Mouse (Mus musculus): Measurements from ENCODE around the gene Gm11011. TPM values are rescaled to one million over a fixed set of nuclear protein-coding genes. Genes with fewer than 3 reads are reported as not detected.

The Gm11011 gene
- polyA plus RNA-seq, 1 experiment from 2014 or later, result not detected

GRCm38 (mm10) chr2:169632338-169633151 is 45.0 kb upstream of the Gm11011 start, which contains the start of gene Tshz2:
Gene Tshz2 (plus strand): TSS chr2:169633013.
- no peak; the same call in 1 of the 2 replicates for TF ChIP-seq CTCF (IDR thresholded peaks at IDR 0.05; ENCODE audit: low read depth)
- TF ChIP-seq EP300 (IDR thresholded peaks at IDR 0.05; ENCODE audit: low read depth), result no peak
- Histone ChIP-seq H3K4me2 (ENCODE audit: low read depth, low read length) (peak within 1 kb of the TSS; percentile 77), H3K9ac (replicated peaks) (peak within 1 kb of the TSS; percentile 73), H3K27ac (ENCODE audit: low read depth) (peak within 1 kb of the TSS; percentile 82), H3K4me1 (ENCODE audit: insufficient read depth) (peaks cover 2% of the 10 kb centered on the region; the same call in 1 of the 2 replicates), H3K9me3 (ENCODE audit: low read length) (no peaks in the 10 kb centered on the region), H3K27me3 (ENCODE audit: insufficient read depth, low read length) (peaks cover 11% of the 10 kb centered on the region; the same call in 1 of the 2 replicates), H3K4me3 (ENCODE audit: low read depth, low read length) (peak within 1 kb of the TSS; percentile 58), H3K36me3 (replicated peaks; ENCODE audit: insufficient read depth, low read length) (no peaks in the 10 kb centered on the region)
- DNase-seq, result peak; percentile 72
- WGBS (ENCODE audit: insufficient replicate concordance), result under 1% methylated on average over 22 of the region's 22 CpGs
- peak; percentile 91 for ATAC-seq

GRCm38 (mm10) chr2:169630070-169630469 is 42.5 kb upstream of the Gm11011 start:
- peaks cover 11% of the 10 kb centered on the region; the same call in 1 of the 2 replicates for H3K27me3 ChIP-seq (ENCODE audit: insufficient read depth, low read length)
- peaks cover 2% of the 10 kb centered on the region; the same call in 1 of the 2 replicates for H3K4me1 ChIP-seq (ENCODE audit: insufficient read depth)
- H3K4me2 ChIP-seq (ENCODE audit: low read depth, low read length), result no peak overlapping the region
- no peaks in the 10 kb centered on the region for H3K9me3 ChIP-seq (ENCODE audit: low read length)
- 76% methylated on average over 3 of the region's 3 CpGs for WGBS (ENCODE audit: insufficient replicate concordance)
- no peak for DNase-seq
- no peak for TF ChIP-seq CTCF (IDR thresholded peaks at IDR 0.05; ENCODE audit: low read depth)
- TF ChIP-seq EP300 (IDR thresholded peaks at IDR 0.05; ENCODE audit: low read depth), result no peak
- H3K9ac ChIP-seq (replicated peaks), result no peak overlapping the region
- ATAC-seq, result no peak
- H3K27ac ChIP-seq (ENCODE audit: low read depth), result no peak overlapping the region
- no peak overlapping the region for H3K4me3 ChIP-seq (ENCODE audit: low read depth, low read length)
- no peaks in the 10 kb centered on the region for H3K36me3 ChIP-seq (replicated peaks; ENCODE audit: insufficient read depth, low read length)

- no peak for DNase-seq
- Histone ChIP-seq H3K27ac (ENCODE audit: low read depth) (no peak overlapping the region), H3K4me1 (ENCODE audit: insufficient read depth) (no peaks in the 10 kb centered on the region), H3K36me3 (replicated peaks; ENCODE audit: insufficient read depth, low read length) (no peaks in the 10 kb centered on the region), H3K27me3 (ENCODE audit: insufficient read depth, low read length) (no peaks in the 10 kb centered on the region), H3K4me2 (ENCODE audit: low read depth, low read length) (peak overlapping the region; percentile 9; the same call in 1 of the 2 replicates), H3K9me3 (ENCODE audit: low read length) (no peaks in the 10 kb centered on the region), H3K4me3 (ENCODE audit: low read depth, low read length) (no peak overlapping the region), H3K9ac (replicated peaks) (no peak overlapping the region; the same call in 1 of the 2 replicates)
- no peak for ATAC-seq
- 33% methylated on average over 15 of the region's 15 CpGs for WGBS (ENCODE audit: insufficient replicate concordance)
- TF ChIP-seq EP300 (IDR thresholded peaks at IDR 0.05; ENCODE audit: low read depth) (no peak), CTCF (IDR thresholded peaks at IDR 0.05; ENCODE audit: low read depth) (peak; percentile 34)
Observed at GRCm38 (mm10) chr2:169621201-169621710, 33.7 kb upstream of the Gm11011 start.

- no peak for ATAC-seq
- no peaks in the 10 kb centered on the region for H3K4me1 ChIP-seq (ENCODE audit: insufficient read depth)
- H3K9ac ChIP-seq (replicated peaks), result no peak overlapping the region
- no peaks in the 10 kb centered on the region for H3K36me3 ChIP-seq (replicated peaks; ENCODE audit: insufficient read depth, low read length)
- TF ChIP-seq CTCF (IDR thresholded peaks at IDR 0.05; ENCODE audit: low read depth) (no peak), EP300 (IDR thresholded peaks at IDR 0.05; ENCODE audit: low read depth) (no peak)
- DNase-seq, result no peak
- H3K27me3 ChIP-seq (ENCODE audit: insufficient read depth, low read length), result no peaks in the 10 kb centered on the region
- H3K9me3 ChIP-seq (ENCODE audit: low read length), result no peaks in the 10 kb centered on the region
- 74% methylated on average over 6 of the region's 6 CpGs for WGBS (ENCODE audit: insufficient replicate concordance)
- H3K4me2 ChIP-seq (ENCODE audit: low read depth, low read length), result no peak overlapping the region
- H3K4me3 ChIP-seq (ENCODE audit: low read depth, low read length), result no peak overlapping the region
- no peak overlapping the region for H3K27ac ChIP-seq (ENCODE audit: low read depth)
Observed at GRCm38 (mm10) chr2:169615998-169616397, 28.5 kb upstream of the Gm11011 start.

GRCm38 (mm10) chr2:169614683-169615082 is 27.1 kb upstream of the Gm11011 start:
- no peaks in the 10 kb centered on the region for H3K27me3 ChIP-seq (ENCODE audit: insufficient read depth, low read length)
- no peaks in the 10 kb centered on the region for H3K9me3 ChIP-seq (ENCODE audit: low read length)
- DNase-seq (no peak), ATAC-seq (no peak)
- WGBS (ENCODE audit: insufficient replicate concordance), result 40% methylated on average over 4 of the region's 4 CpGs
- no peak overlapping the region for H3K9ac ChIP-seq (replicated peaks)
- no peak overlapping the region for H3K4me2 ChIP-seq (ENCODE audit: low read depth, low read length)
- H3K4me1 ChIP-seq (ENCODE audit: insufficient read depth), result no peaks in the 10 kb centered on the region
- TF ChIP-seq CTCF (IDR thresholded peaks at IDR 0.05; ENCODE audit: low read depth) (no peak), EP300 (IDR thresholded peaks at IDR 0.05; ENCODE audit: low read depth) (no peak)
- H3K36me3 ChIP-seq (replicated peaks; ENCODE audit: insufficient read depth, low read length), result no peaks in the 10 kb centered on the region
- no peak overlapping the region for H3K27ac ChIP-seq (ENCODE audit: low read depth)
- no peak overlapping the region for H3K4me3 ChIP-seq (ENCODE audit: low read depth, low read length)

- no peak for ATAC-seq
- DNase-seq, result no peak
- TF ChIP-seq CTCF (IDR thresholded peaks at IDR 0.05; ENCODE audit: low read depth) (no peak), EP300 (IDR thresholded peaks at IDR 0.05; ENCODE audit: low read depth) (no peak)
- no peaks in the 10 kb centered on the region for H3K9me3 ChIP-seq (ENCODE audit: low read length)
- H3K27ac ChIP-seq (ENCODE audit: low read depth), result no peak overlapping the region
- no peaks in the 10 kb centered on the region for H3K36me3 ChIP-seq (replicated peaks; ENCODE audit: insufficient read depth, low read length)
- WGBS (ENCODE audit: insufficient replicate concordance), result 49% methylated on average over 7 of the region's 7 CpGs
- H3K4me2 ChIP-seq (ENCODE audit: low read depth, low read length), result no peak overlapping the region
- H3K27me3 ChIP-seq (ENCODE audit: insufficient read depth, low read length), result no peaks in the 10 kb centered on the region
- H3K4me1 ChIP-seq (ENCODE audit: insufficient read depth), result no peaks in the 10 kb centered on the region
- H3K4me3 ChIP-seq (ENCODE audit: low read depth, low read length), result no peak overlapping the region
- no peak overlapping the region for H3K9ac ChIP-seq (replicated peaks)
Observed at GRCm38 (mm10) chr2:169611557-169611956, 24.0 kb upstream of the Gm11011 start.
